In genomic region chr10:83042613-83043477, GRCm38 (mm10) we compare ENCODE assay signal across 8 mouse cellular contexts. TPM values are rescaled to one million over a fixed set of nuclear protein-coding genes. Genes with fewer than 3 reads are reported as not detected.
DNase-seq lines count a peak whose midpoint lies in the region; ATAC-seq and TF ChIP-seq lines count a peak whose summit lies in the region.

No protein-coding gene starts in this region.

- ATAC-seq in intestine, embryonic 14.5 days (replicated peaks; ENCODE audit: low FRiP score, low TSS enrichment, low read depth): no peak
- peak; percentile 31; the same call in 1 of the 2 replicates for ATAC-seq in lung, embryonic 14.5 days (ENCODE audit: insufficient read depth)
- no peak for ATAC-seq in inflammation-experienced regulatory T-cells, adult 6 months

- TF ChIP-seq CTCF in lung, embryonic 14.5 days (IDR thresholded peaks at IDR 0.05; ENCODE audit: low read depth): no peak

- intact Hi-C loops in gastrocnemius, postnatal 36 days (cut with DNase I): no loop called here

- no peak overlapping the region for H3K4me2 ChIP-seq in intestine, embryonic 14.5 days (ENCODE audit: low read length)
- no peak overlapping the region for H3K4me2 ChIP-seq in lung, embryonic 14.5 days

- no peak overlapping the region for H3K9ac ChIP-seq in intestine, embryonic 14.5 days (ENCODE audit: low read length)
- H3K9ac ChIP-seq in lung, embryonic 14.5 days: peak overlapping the region; percentile 37; the same call in 1 of the 2 replicates

- no peaks in the 10 kb centered on the region for H3K27me3 ChIP-seq in intestine, embryonic 14.5 days (replicated peaks; ENCODE audit: control insufficient read depth, insufficient read depth, low read length)
- H3K27me3 ChIP-seq in lung, embryonic 14.5 days (ENCODE audit: insufficient read depth, low read length): no peaks in the 10 kb centered on the region

- no peaks in the 10 kb centered on the region for H3K36me3 ChIP-seq in intestine, embryonic 14.5 days (ENCODE audit: control insufficient read depth, insufficient read depth, low read length)
- H3K36me3 ChIP-seq in lung, embryonic 14.5 days (ENCODE audit: insufficient read depth): no peaks in the 10 kb centered on the region

- DNase-seq in embryo, embryonic 11 days: peak; percentile 43
- DNase-seq in embryo, embryonic 10.5 days (ENCODE audit: low spot score): no peak
- peak; percentile 29 to 31 for DNase-seq in gastrocnemius, postnatal 36 days
- DNase-seq in intestine, embryonic 14.5 days (ENCODE audit: low spot score): no peak
- DNase-seq in lung, embryonic 14.5 days: peak; percentile 13
- DNase-seq in frontal cortex, adult 2 months (ENCODE audit: extremely low spot score in 1 of 2, low spot score in 1 of 2): no peak
- DNase-seq in cerebellum, postnatal 10 days: no peak

- 36% methylated on average over 10 of the region's 10 CpGs for WGBS in intestine, embryonic 14.5 days
- WGBS in lung, embryonic 14.5 days: 45% methylated on average over 10 of the region's 10 CpGs

- no peak overlapping the region for H3K4me3 ChIP-seq in intestine, embryonic 14.5 days (ENCODE audit: low read depth, low read length)
- H3K4me3 ChIP-seq in lung, embryonic 14.5 days (ENCODE audit: low read depth, low read length): no peak overlapping the region

- H3K27ac ChIP-seq in intestine, embryonic 14.5 days (ENCODE audit: low read depth): peak overlapping the region; percentile 38; the same call in 1 of the 2 replicates
- H3K27ac ChIP-seq in lung, embryonic 14.5 days (ENCODE audit: low read depth): peak overlapping the region; percentile 78

- peaks cover 15% of the 10 kb centered on the region; the same call in 1 of the 2 replicates for H3K4me1 ChIP-seq in intestine, embryonic 14.5 days (replicated peaks; ENCODE audit: control insufficient read depth, insufficient read depth, low read length)
- peaks cover 5% of the 10 kb centered on the region; the same call in 1 of the 2 replicates for H3K4me1 ChIP-seq in lung, embryonic 14.5 days (ENCODE audit: insufficient read depth)

- H3K9me3 ChIP-seq in intestine, embryonic 14.5 days (ENCODE audit: control insufficient read depth, low read length): no peaks in the 10 kb centered on the region
- H3K9me3 ChIP-seq in lung, embryonic 14.5 days (ENCODE audit: low read depth, low read length): no peaks in the 10 kb centered on the region

RNA-seq across cellular contexts. Expression of gene Chst11, which starts 57.5 kb away (rescaled TPM):
- 1 to 10 TPM in 1 of 2 experiments, under 1 TPM in 1; 0.77 to 1.2 TPM for total RNA-seq in gastrocnemius, postnatal 36 days (2021)
- polyA plus RNA-seq in intestine, embryonic 14.5 days (2014; fragmentation: Nextera tagmentation; extraction: Ambion mirVana): 2.0 and 2.2 TPM in 2 replicates
- 2.3 and 2.6 TPM in 2 replicates for polyA plus RNA-seq in lung, embryonic 14.5 days (2014; fragmentation: Nextera tagmentation; extraction: Ambion mirVana)
- 1 to 10 TPM in 1 of 3 experiments, under 1 TPM in 2; 0.84 to 4.5 (median 0.85) TPM for polyA plus RNA-seq in inflammation-experienced regulatory T-cells, adult 6 months (2017; shearing (Covaris generic))
- 32.8 and 34.6 TPM in 2 replicates for polyA plus RNA-seq in frontal cortex, adult 2 months (2012; rRNA removed)

Comparison
In these comparisons a context has a peak if more than half of its experiments do, and no peak if none do; other contexts are left out.
1. DNase-seq: peak in embryo, embryonic 11 days (single experiment), gastrocnemius, postnatal 36 days (2 of 2) and lung, embryonic 14.5 days (single experiment); none in embryo, embryonic 10.5 days (single experiment), intestine, embryonic 14.5 days (single experiment), frontal cortex, adult 2 months (0 of 2) and cerebellum, postnatal 10 days (0 of 2).